Mouse (Mus musculus) megakaryocyte, embryonic 14.5 days (primary cell): ENCODE results near the gene Wdfy3.

Source experiments
- FLI1 ChIP-seq: IDR thresholded peaks from 2 replicates; pipeline ENCODE4 v1.6.1; 2012; ENCODE audit warnings: low read length, inconsistent platforms, mixed read lengths
- GATA1 ChIP-seq: IDR thresholded peaks from 3 replicates; pipeline ENCODE4 v1.6.1; 2012; ENCODE audit warnings: mixed read lengths, low read length, inconsistent platforms, borderline replicate concordance

- TF ChIP-seq FLI1 (no peak), GATA1 (no peak)
Observed at GRCm38 (mm10) chr5:102110031-102110430, 40.3 kb upstream of the Wdfy3 start.
